Mouse (Mus musculus): ENCODE measurements around the gene Cd9. TPM values are rescaled to one million over a fixed set of nuclear protein-coding genes. Genes with fewer than 3 reads are reported as not detected.

Cd9 gene
- polyA plus RNA-seq (2012; ENCODE audit: insufficient read depth, insufficient read length, low replicate concordance, missing spikeins), result not detected in 2 replicates

GRCm38 (mm10) chr6:125494092-125494871 is at the start of gene Cd9:
Gene Cd9, minus strand, starts transcription at chr6:125494791.
- H3K4me3 ChIP-seq (ENCODE audit: insufficient read depth, low read depth, low read length), result peak within 1 kb of the TSS; percentile 53
- no peak within 1 kb of the TSS for H3K27ac ChIP-seq (ENCODE audit: insufficient read depth, low read depth, low read length)
- no peak for TF ChIP-seq POLR2A (IDR thresholded peaks at IDR 0.05; ENCODE audit: insufficient read depth, low read depth, low read length)
- no peak for TF ChIP-seq CTCF (IDR thresholded peaks at IDR 0.05; ENCODE audit: insufficient read depth, low read depth, low read length)
- peaks cover 14% of the 10 kb centered on the region for H3K4me1 ChIP-seq (ENCODE audit: control insufficient read depth, insufficient read depth, low read length)
- WGBS, result under 1% methylated on average over 61 of the region's 61 CpGs

- no peak overlapping the region for H3K4me3 ChIP-seq (ENCODE audit: insufficient read depth, low read depth, low read length)
- no peak overlapping the region for H3K27ac ChIP-seq (ENCODE audit: insufficient read depth, low read depth, low read length)
- no peaks in the 10 kb centered on the region for H3K4me1 ChIP-seq (ENCODE audit: control insufficient read depth, insufficient read depth, low read length)
- whole genome bisulfite sequencing, result 94% methylated on average over 6 of the region's 6 CpGs
- TF ChIP-seq POLR2A (IDR thresholded peaks at IDR 0.05; ENCODE audit: insufficient read depth, low read depth, low read length) (no peak), CTCF (IDR thresholded peaks at IDR 0.05; ENCODE audit: insufficient read depth, low read depth, low read length) (no peak)
These were observed 46.7 kb upstream of the Cd9 start for GRCm38 (mm10) chr6:125541296-125541695.

GRCm38 (mm10) chr6:125540826-125541225 is 46.2 kb upstream of the Cd9 start:
- 86% methylated on average over 6 of the region's 6 CpGs for WGBS
- TF ChIP-seq CTCF (IDR thresholded peaks at IDR 0.05; ENCODE audit: insufficient read depth, low read depth, low read length) (no peak), POLR2A (IDR thresholded peaks at IDR 0.05; ENCODE audit: insufficient read depth, low read depth, low read length) (no peak)
- no peaks in the 10 kb centered on the region for H3K4me1 ChIP-seq (ENCODE audit: control insufficient read depth, insufficient read depth, low read length)
- H3K4me3 ChIP-seq (ENCODE audit: insufficient read depth, low read depth, low read length), result no peak overlapping the region
- H3K27ac ChIP-seq (ENCODE audit: insufficient read depth, low read depth, low read length), result no peak overlapping the region

GRCm38 (mm10) chr6:125540199-125540598 is 45.6 kb upstream of the Cd9 start:
- no peak overlapping the region for H3K4me3 ChIP-seq (ENCODE audit: insufficient read depth, low read depth, low read length)
- WGBS, result 72% methylated on average over 10 of the region's 10 CpGs
- no peak for TF ChIP-seq CTCF (IDR thresholded peaks at IDR 0.05; ENCODE audit: insufficient read depth, low read depth, low read length)
- no peak for TF ChIP-seq POLR2A (IDR thresholded peaks at IDR 0.05; ENCODE audit: insufficient read depth, low read depth, low read length)
- H3K4me1 ChIP-seq (ENCODE audit: control insufficient read depth, insufficient read depth, low read length), result no peaks in the 10 kb centered on the region
- H3K27ac ChIP-seq (ENCODE audit: insufficient read depth, low read depth, low read length), result no peak overlapping the region

GRCm38 (mm10) chr6:125539423-125539822 is 44.8 kb upstream of the Cd9 start:
- TF ChIP-seq CTCF (IDR thresholded peaks at IDR 0.05; ENCODE audit: insufficient read depth, low read depth, low read length), result no peak
- no peak for TF ChIP-seq POLR2A (IDR thresholded peaks at IDR 0.05; ENCODE audit: insufficient read depth, low read depth, low read length)
- Histone ChIP-seq H3K27ac (ENCODE audit: insufficient read depth, low read depth, low read length) (no peak overlapping the region), H3K4me1 (ENCODE audit: control insufficient read depth, insufficient read depth, low read length) (no peaks in the 10 kb centered on the region), H3K4me3 (ENCODE audit: insufficient read depth, low read depth, low read length) (no peak overlapping the region)
- 67% methylated on average over 8 of the region's 8 CpGs for WGBS

- no peak for TF ChIP-seq POLR2A (IDR thresholded peaks at IDR 0.05; ENCODE audit: insufficient read depth, low read depth, low read length)
- no peak for TF ChIP-seq CTCF (IDR thresholded peaks at IDR 0.05; ENCODE audit: insufficient read depth, low read depth, low read length)
- H3K4me1 ChIP-seq (ENCODE audit: control insufficient read depth, insufficient read depth, low read length), result no peaks in the 10 kb centered on the region
- whole genome bisulfite sequencing, result 88% methylated on average over 5 of the region's 5 CpGs
- H3K4me3 ChIP-seq (ENCODE audit: insufficient read depth, low read depth, low read length), result no peak overlapping the region
- H3K27ac ChIP-seq (ENCODE audit: insufficient read depth, low read depth, low read length), result no peak overlapping the region
These were observed 43.9 kb upstream of the Cd9 start for GRCm38 (mm10) chr6:125538469-125538868.

- WGBS, result 82% methylated on average over 5 of the region's 5 CpGs
- no peak overlapping the region for H3K27ac ChIP-seq (ENCODE audit: insufficient read depth, low read depth, low read length)
- H3K4me3 ChIP-seq (ENCODE audit: insufficient read depth, low read depth, low read length), result no peak overlapping the region
- H3K4me1 ChIP-seq (ENCODE audit: control insufficient read depth, insufficient read depth, low read length), result no peaks in the 10 kb centered on the region
- no peak for TF ChIP-seq CTCF (IDR thresholded peaks at IDR 0.05; ENCODE audit: insufficient read depth, low read depth, low read length)
- no peak for TF ChIP-seq POLR2A (IDR thresholded peaks at IDR 0.05; ENCODE audit: insufficient read depth, low read depth, low read length)
These were observed 40.4 kb upstream of the Cd9 start for GRCm38 (mm10) chr6:125534990-125535389.

- 95% methylated on average over 11 of the region's 11 CpGs for WGBS
- no peak for TF ChIP-seq CTCF (IDR thresholded peaks at IDR 0.05; ENCODE audit: insufficient read depth, low read depth, low read length)
- TF ChIP-seq POLR2A (IDR thresholded peaks at IDR 0.05; ENCODE audit: insufficient read depth, low read depth, low read length), result no peak
- Histone ChIP-seq H3K4me3 (ENCODE audit: insufficient read depth, low read depth, low read length) (no peak overlapping the region), H3K4me1 (ENCODE audit: control insufficient read depth, insufficient read depth, low read length) (no peaks in the 10 kb centered on the region), H3K27ac (ENCODE audit: insufficient read depth, low read depth, low read length) (no peak overlapping the region)
These were observed 38.6 kb upstream of the Cd9 start for GRCm38 (mm10) chr6:125533104-125533650.

GRCm38 (mm10) chr6:125529479-125529878 is 34.9 kb upstream of the Cd9 start:
- Histone ChIP-seq H3K4me1 (ENCODE audit: control insufficient read depth, insufficient read depth, low read length) (peaks cover 3% of the 10 kb centered on the region), H3K4me3 (ENCODE audit: insufficient read depth, low read depth, low read length) (no peak overlapping the region), H3K27ac (ENCODE audit: insufficient read depth, low read depth, low read length) (no peak overlapping the region)
- WGBS, result 91% methylated on average over 5 of the region's 5 CpGs
- TF ChIP-seq POLR2A (IDR thresholded peaks at IDR 0.05; ENCODE audit: insufficient read depth, low read depth, low read length) (no peak), CTCF (IDR thresholded peaks at IDR 0.05; ENCODE audit: insufficient read depth, low read depth, low read length) (no peak)

All from olfactory bulb, adult 2 months (tissue).